Mouse (Mus musculus): ENCODE data around the gene Mical2.

Gene Mical2

GRCm38 (mm10) chr7:112416058-112416526 is 190.4 kb downstream of the Mical2 start:
- DNase-seq = no peak

- no peak for DNase-seq
These were observed 191.3 kb downstream of the Mical2 start for GRCm38 (mm10) chr7:112416730-112417513.

- no peak for DNase-seq
These were observed 191.9 kb downstream of the Mical2 start for GRCm38 (mm10) chr7:112417598-112417997.

GRCm38 (mm10) chr7:112423438-112423837 is 197.8 kb downstream of the Mical2 start:
- DNase-seq = no peak

GRCm38 (mm10) chr7:112426811-112427210 is 201.2 kb downstream of the Mical2 start:
- DNase-seq = no peak

GRCm38 (mm10) chr7:112427357-112428157 is 201.9 kb downstream of the Mical2 start, which contains the start of gene Parva:
TSS of gene Parva (plus strand) at chr7:112427505.
- DNase-seq = peak; percentile 79 to 80

GRCm38 (mm10) chr7:112428158-112428535 is 202.5 kb downstream of the Mical2 start:
- peak; percentile 91 to 93 for DNase-seq

- DNase-seq = no peak
These were observed 214.2 kb downstream of the Mical2 start for GRCm38 (mm10) chr7:112439846-112440245.

- no peak for DNase-seq
These were observed 218.7 kb downstream of the Mical2 start for GRCm38 (mm10) chr7:112444152-112444984.

GRCm38 (mm10) chr7:112444985-112445367 is 219.3 kb downstream of the Mical2 start:
- DNase-seq = no peak

GRCm38 (mm10) chr7:112446498-112446897 is 220.8 kb downstream of the Mical2 start:
- DNase-seq = no peak

GRCm38 (mm10) chr7:112449954-112450700 is 224.5 kb downstream of the Mical2 start:
- DNase-seq = peak; percentile 78 to 83

- no peak for DNase-seq
These were observed 226.8 kb downstream of the Mical2 start for GRCm38 (mm10) chr7:112452471-112452870.

- DNase-seq = no peak
These were observed 228.2 kb downstream of the Mical2 start for GRCm38 (mm10) chr7:112453805-112454214.

- no peak for DNase-seq
These were observed 228.7 kb downstream of the Mical2 start for GRCm38 (mm10) chr7:112454380-112454779.

- no peak for DNase-seq
These were observed 229.3 kb downstream of the Mical2 start for GRCm38 (mm10) chr7:112454951-112455350.

- DNase-seq = no peak
These were observed 230.0 kb downstream of the Mical2 start for GRCm38 (mm10) chr7:112455566-112456110.

- no peak for DNase-seq
These were observed 231.7 kb downstream of the Mical2 start for GRCm38 (mm10) chr7:112457373-112457772.

GRCm38 (mm10) chr7:112457920-112458319 is 232.3 kb downstream of the Mical2 start:
- no peak for DNase-seq

GRCm38 (mm10) chr7:112458440-112458839 is 232.8 kb downstream of the Mical2 start:
- peak in 1 of 2 experiments; percentile 44 for DNase-seq
